Mouse (Mus musculus) lung, embryonic 16.5 days (tissue): ENCODE measurements at regions not wholly inside any gene's neighbourhood (a gene's known extent, or its start where the extent isn't known, plus 50 kb on each side); places are given as distances from the start of the nearest gene placed in this dataset.

Source experiments
- ATAC-seq: fragments of 200-750 bp; cut with Nextera tagmentation; 2 replicates; pipeline ENCODE4 v1.8.0; 2017; ENCODE audit warnings: low read depth, mild to moderate bottlenecking, moderate library complexity
- H3K27ac ChIP-seq: fragments of 300-500 bp; sonication (generic); 2 replicates; pipeline ENCODE4 v1.5.1; 2014; ENCODE audit warnings: mild to moderate bottlenecking, control low read depth, low read length
- H3K27me3 ChIP-seq: fragments of 300-500 bp; sonication (generic); 2 replicates; pipeline ENCODE4 v1.6.1; 2014; ENCODE audit warnings: low read depth, low read length, mixed read lengths; ENCODE audit not compliant: control insufficient read depth, insufficient read depth
- H3K36me3 ChIP-seq: fragments of 300-500 bp; sonication (generic); 2 replicates; pipeline ENCODE4 v1.6.1; 2014; ENCODE audit warnings: low read length; ENCODE audit not compliant: control insufficient read depth, insufficient read depth
- H3K4me1 ChIP-seq: fragments of 300-500 bp; sonication (generic); replicated peaks from 2 replicates; pipeline ENCODE4 v1.6.1; 2014; ENCODE audit warnings: low read length, mixed read lengths; ENCODE audit not compliant: control insufficient read depth, insufficient read depth
- H3K4me2 ChIP-seq: fragments of 300-500 bp; sonication (generic); 2 replicates; pipeline ENCODE4 v1.6.1; 2014; ENCODE audit warnings: low read depth, low read length, control low read depth
- H3K4me3 ChIP-seq: fragments of 300-500 bp; sonication (generic); 2 replicates; pipeline ENCODE4 v1.5.1; 2014; ENCODE audit warnings: mild to moderate bottlenecking, low read length, control low read depth
- H3K9ac ChIP-seq: fragments of 300-500 bp; sonication (generic); 2 replicates; pipeline ENCODE4 v1.6.1; 2014; ENCODE audit warnings: low read length, control low read depth
- H3K9me3 ChIP-seq: fragments of 300-500 bp; sonication (generic); 2 replicates; pipeline ENCODE4 v1.6.1; 2016; ENCODE audit warnings: low read length; ENCODE audit not compliant: control insufficient read depth
- WGBS: fragments of 180-500 bp; shearing (Covaris S2); extraction: QIAGEN DNeasy Blood & Tissue Kit; methylation state at CpG from one replicate; pipeline ENCODE4 v1.1.7; 2014; 5-methylcytosine and 5-hydroxymethylcytosine counted together

DNA sequence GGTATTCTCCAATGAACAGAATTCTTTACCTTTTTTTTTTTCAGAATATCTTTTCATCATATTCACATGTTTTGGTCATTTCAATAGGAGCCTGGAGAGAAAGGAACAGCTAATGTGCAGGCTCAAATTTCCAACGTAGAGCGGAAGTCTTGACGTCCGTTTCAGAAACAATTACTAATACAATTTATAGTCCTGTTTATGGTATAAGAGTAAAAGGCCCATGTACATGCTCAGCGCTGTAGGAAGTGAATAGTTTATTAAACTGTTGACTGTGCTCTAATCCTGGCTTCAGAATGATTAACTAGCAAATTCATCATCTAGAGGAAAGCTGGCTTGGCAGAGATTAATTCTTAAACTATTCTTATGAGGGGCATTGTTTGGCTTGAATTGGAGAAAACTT, 142.1 kb downstream of the Pik3r1 start:
- WGBS, result 56% methylated on average over 5 of the region's 5 CpGs

DNA sequence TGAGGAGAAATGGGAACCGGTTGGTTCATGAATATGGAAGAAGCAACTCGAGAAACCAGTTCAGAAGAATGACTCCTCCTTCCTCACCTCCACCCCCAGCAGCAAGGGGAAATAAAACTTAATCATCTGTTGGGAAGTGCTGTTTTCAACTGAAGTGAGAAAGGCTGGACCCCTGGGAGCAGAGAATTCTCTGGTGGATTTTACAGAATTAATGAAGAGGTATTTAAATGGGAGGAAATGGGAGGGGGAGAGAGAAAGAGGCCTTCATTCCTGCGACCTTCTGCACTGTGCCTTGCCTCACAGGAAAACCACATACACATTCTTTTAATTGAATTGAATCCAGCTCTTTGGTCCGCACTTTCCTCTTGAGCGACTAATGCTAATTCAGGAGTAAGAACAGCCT, 143.8 kb downstream of the Pik3r1 start:
- WGBS, result 35% methylated on average over 5 of the region's 5 CpGs
- Histone ChIP-seq H3K9me3 (no peaks in the 10 kb centered on the region), H3K27me3 (no peaks in the 10 kb centered on the region; the same call in 1 of the 2 replicates)

More for the DNA sequence above, 142.1 kb downstream of the Pik3r1 start:
- H3K4me2 ChIP-seq, result no peak overlapping the region
- no peaks in the 10 kb centered on the region for H3K9me3 ChIP-seq
- no peaks in the 10 kb centered on the region for H3K36me3 ChIP-seq
- ATAC-seq, result no peak
- H3K4me1 ChIP-seq, result no peaks in the 10 kb centered on the region
- H3K9ac ChIP-seq, result no peak overlapping the region
- no peak overlapping the region for H3K27ac ChIP-seq
- H3K4me3 ChIP-seq, result no peak overlapping the region
- H3K27me3 ChIP-seq, result no peaks in the 10 kb centered on the region; the same call in 1 of the 2 replicates

DNA sequence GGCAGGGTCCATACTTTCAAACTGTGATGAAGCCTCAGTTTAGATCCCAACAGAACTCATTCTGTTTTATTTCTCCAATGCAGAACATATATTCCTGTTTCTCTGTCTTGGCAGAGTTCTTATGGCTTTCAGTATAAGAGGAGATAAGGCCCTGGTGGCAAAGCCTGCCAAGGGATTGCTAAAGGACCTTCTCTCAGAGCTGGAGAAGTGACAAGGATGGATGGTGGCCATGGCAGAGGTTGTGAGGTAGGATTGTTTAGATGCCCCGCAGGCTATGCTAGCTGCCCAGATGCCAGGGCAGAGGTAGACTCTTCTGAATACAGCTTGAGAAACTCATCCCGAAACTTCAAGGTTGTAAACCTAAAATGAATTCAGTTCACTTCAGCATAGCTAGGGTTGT, 145.4 kb downstream of the Pik3r1 start:
- no peak for ATAC-seq
- no peak overlapping the region for H3K27ac ChIP-seq
- no peak overlapping the region for H3K4me3 ChIP-seq
- no peaks in the 10 kb centered on the region for H3K36me3 ChIP-seq
- H3K9me3 ChIP-seq, result no peaks in the 10 kb centered on the region
- H3K27me3 ChIP-seq, result no peaks in the 10 kb centered on the region; the same call in 1 of the 2 replicates
- H3K4me2 ChIP-seq, result no peak overlapping the region
- H3K4me1 ChIP-seq, result no peaks in the 10 kb centered on the region
- no peak overlapping the region for H3K9ac ChIP-seq
- WGBS, result 98% methylated on average over 2 of the region's 2 CpGs

More for the DNA sequence above, 143.8 kb downstream of the Pik3r1 start:
- Histone ChIP-seq H3K4me1 (no peaks in the 10 kb centered on the region), H3K4me3 (no peak overlapping the region), H3K4me2 (no peak overlapping the region), H3K36me3 (no peaks in the 10 kb centered on the region), H3K27ac (no peak overlapping the region), H3K9ac (no peak overlapping the region)
- no peak for ATAC-seq

DNA sequence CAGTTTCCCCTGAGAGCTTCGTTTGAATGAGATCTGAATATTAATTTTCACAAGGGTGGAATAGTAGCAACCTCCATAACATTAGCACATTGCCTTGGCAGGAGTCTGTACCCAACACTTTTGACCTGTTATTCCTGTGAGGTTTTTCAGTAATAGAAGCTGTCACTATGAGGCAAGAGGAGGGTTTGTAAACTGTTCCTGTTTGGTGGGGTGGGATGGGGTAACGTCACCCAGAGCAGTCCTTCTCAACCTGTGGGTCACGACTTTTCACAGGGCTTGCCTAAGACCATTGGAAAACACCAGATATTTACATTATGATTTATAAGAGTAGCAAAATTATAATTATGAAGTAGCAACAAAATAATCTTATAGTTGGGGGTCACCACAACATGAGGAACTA, 147.4 kb downstream of the Pik3r1 start:
- Histone ChIP-seq H3K4me1 (no peaks in the 10 kb centered on the region), H3K4me3 (no peak overlapping the region), H3K27ac (no peak overlapping the region), H3K36me3 (no peaks in the 10 kb centered on the region), H3K9me3 (no peaks in the 10 kb centered on the region), H3K27me3 (no peaks in the 10 kb centered on the region; the same call in 1 of the 2 replicates), H3K9ac (no peak overlapping the region), H3K4me2 (no peak overlapping the region)
- 70% methylated on average over 3 of the region's 3 CpGs for WGBS
- ATAC-seq, result no peak

DNA sequence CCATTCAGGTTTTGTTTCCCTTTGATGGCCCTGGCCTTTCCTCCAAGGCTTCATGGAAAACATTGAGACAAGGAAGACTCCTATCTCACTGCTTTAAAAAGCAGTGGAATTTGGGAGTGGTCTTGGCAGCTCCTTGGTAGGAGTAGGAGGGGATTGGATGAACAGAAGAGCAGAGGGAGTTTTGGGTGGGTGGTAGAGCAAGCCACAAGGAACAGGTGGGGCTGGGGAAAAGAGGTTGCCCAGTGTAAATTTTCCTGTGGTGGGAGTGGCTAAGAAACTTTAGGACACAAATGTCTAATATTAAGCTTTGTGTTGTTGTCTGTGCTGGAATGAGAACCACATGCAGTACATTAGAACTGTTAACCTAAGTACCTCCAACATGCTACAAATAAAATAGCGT, 148.9 kb downstream of the Pik3r1 start:
- H3K36me3 ChIP-seq, result no peaks in the 10 kb centered on the region
- H3K27me3 ChIP-seq, result no peaks in the 10 kb centered on the region; the same call in 1 of the 2 replicates
- no peaks in the 10 kb centered on the region for H3K4me1 ChIP-seq
- no peak overlapping the region for H3K4me3 ChIP-seq
- no peak overlapping the region for H3K4me2 ChIP-seq
- no peak for ATAC-seq
- no peak overlapping the region for H3K9ac ChIP-seq
- 81% methylated on average over 1 of the region's 1 CpGs for WGBS
- H3K9me3 ChIP-seq, result no peaks in the 10 kb centered on the region
- H3K27ac ChIP-seq, result no peak overlapping the region

DNA sequence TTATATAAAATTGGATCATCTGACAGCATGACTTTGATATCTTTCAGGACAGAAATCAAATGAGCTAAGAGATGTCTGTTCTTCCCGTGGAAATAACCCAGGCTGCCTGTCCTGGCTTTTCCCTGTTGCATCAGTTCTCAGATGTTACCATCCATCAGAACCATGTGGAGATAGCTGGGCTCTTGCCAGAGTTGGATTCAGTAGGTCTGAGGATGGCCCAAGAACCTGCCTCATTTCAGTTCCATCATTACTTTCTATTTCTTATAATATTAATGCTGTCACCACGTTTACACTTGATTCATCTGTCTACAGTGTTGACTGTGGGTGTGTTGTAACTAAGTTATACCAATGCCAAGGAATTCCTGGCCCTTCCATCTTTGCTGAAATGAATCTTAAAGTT, 155.2 kb downstream of the Pik3r1 start:
- Histone ChIP-seq H3K36me3 (no peaks in the 10 kb centered on the region), H3K27ac (no peak overlapping the region), H3K9ac (no peak overlapping the region), H3K4me1 (no peaks in the 10 kb centered on the region), H3K9me3 (no peaks in the 10 kb centered on the region), H3K4me3 (no peak overlapping the region), H3K4me2 (no peak overlapping the region), H3K27me3 (no peaks in the 10 kb centered on the region)
- no peak for ATAC-seq
- 68% methylated on average over 2 of the region's 2 CpGs for WGBS

DNA sequence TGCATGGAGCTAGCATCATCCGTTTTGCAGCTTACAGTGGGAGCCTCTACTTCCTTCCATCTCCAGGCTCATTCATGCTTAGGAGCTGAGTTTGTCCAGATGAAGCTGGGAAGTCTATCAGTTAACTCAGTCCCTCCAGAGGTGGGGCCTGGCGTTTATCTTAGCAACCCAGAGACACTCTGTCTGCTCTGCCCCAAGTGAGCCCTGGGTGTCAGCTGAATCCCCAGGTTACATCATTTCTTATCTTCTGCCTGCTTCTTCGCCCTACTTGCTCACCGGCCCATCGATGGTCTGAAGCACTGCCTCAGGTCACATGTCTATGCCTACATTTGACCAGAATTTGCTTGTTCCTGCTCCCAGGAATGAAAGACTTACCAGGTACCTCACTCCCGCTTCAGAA, 156.3 kb downstream of the Pik3r1 start:
- H3K9me3 ChIP-seq, result no peaks in the 10 kb centered on the region
- no peaks in the 10 kb centered on the region for H3K36me3 ChIP-seq
- H3K4me3 ChIP-seq, result no peak overlapping the region
- no peaks in the 10 kb centered on the region for H3K4me1 ChIP-seq
- no peak for ATAC-seq
- H3K27ac ChIP-seq, result no peak overlapping the region
- H3K9ac ChIP-seq, result no peak overlapping the region
- WGBS, result 81% methylated on average over 6 of the region's 6 CpGs
- no peak overlapping the region for H3K4me2 ChIP-seq
- no peaks in the 10 kb centered on the region for H3K27me3 ChIP-seq

DNA sequence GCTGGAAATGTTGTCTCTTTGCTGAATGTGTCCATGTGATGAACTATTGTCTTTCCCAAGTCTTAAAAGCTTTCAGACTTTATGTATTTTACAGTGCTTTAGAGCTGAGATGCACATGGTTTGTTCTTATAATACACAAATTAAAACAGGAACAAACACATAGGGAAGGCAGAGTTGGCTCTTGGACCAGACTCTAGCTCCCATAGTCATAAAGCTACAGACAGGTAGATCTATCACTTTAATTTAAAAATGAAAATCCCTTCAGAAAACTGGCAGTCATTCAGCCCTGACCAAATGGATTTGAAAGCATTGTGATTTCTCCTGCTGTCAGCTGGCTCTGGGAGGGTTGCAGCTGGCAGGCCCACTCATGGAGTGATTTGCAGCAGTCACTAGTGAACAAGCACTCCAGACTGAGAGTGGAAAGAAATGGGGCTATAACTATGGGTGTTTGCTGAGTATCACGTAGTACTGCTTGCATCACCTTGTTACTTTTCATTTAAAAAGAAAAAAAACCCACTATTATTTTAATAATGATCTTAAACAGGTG, 161.8 kb downstream of the Pik3r1 start:
- no peaks in the 10 kb centered on the region for H3K36me3 ChIP-seq
- no peaks in the 10 kb centered on the region for H3K9me3 ChIP-seq
- H3K4me1 ChIP-seq, result no peaks in the 10 kb centered on the region
- no peak overlapping the region for H3K27ac ChIP-seq
- ATAC-seq, result no peak
- 70% methylated on average over 1 of the region's 1 CpGs for WGBS
- H3K4me2 ChIP-seq, result no peak overlapping the region
- H3K4me3 ChIP-seq, result no peak overlapping the region
- no peak overlapping the region for H3K9ac ChIP-seq
- H3K27me3 ChIP-seq, result no peaks in the 10 kb centered on the region

DNA sequence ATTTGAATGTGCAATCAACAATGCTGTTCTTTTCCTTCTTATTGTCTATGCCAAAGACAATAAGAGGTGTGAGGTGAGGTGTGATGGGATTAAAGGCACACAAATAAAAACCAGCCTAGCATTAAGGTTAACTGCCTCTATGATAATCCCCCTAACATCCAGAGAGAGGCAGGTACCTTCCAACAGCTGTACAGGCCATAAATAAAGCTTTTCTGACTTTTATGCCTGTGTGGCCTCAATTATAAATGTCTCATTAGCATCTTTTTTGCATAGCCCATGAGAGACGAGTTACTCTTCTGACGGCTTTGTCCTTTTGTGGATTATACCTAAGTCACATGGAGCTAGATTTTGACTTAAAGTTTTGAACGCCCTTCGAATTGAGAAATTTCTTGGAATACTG, 162.3 kb downstream of the Pik3r1 start:
- no peaks in the 10 kb centered on the region for H3K36me3 ChIP-seq
- no peaks in the 10 kb centered on the region for H3K27me3 ChIP-seq
- WGBS, result 88% methylated on average over 4 of the region's 4 CpGs
- no peak for ATAC-seq
- H3K9me3 ChIP-seq, result no peaks in the 10 kb centered on the region
- no peak overlapping the region for H3K27ac ChIP-seq
- no peaks in the 10 kb centered on the region for H3K4me1 ChIP-seq
- no peak overlapping the region for H3K4me2 ChIP-seq
- H3K4me3 ChIP-seq, result no peak overlapping the region
- no peak overlapping the region for H3K9ac ChIP-seq

DNA sequence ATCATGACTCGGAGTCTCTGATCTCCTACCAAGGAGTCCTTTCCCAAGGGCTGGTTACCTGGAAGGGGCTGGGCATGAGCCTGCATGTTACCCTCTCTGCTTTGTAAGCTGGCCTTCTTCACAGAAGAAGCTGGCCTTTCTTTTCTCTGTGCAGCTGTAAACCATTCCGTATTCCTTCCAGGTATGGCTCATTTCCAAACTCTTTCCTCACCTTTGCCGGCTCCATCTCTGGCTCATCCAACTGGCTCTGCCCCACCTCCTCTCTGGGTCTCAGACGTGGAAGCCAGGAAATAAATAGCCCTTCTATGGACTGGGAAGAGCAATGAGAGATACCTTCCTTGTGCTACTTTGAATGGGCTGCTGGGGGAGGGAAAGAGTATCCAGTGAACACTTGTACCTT, 163.0 kb downstream of the Pik3r1 start:
- H3K4me2 ChIP-seq, result no peak overlapping the region
- no peaks in the 10 kb centered on the region for H3K36me3 ChIP-seq
- no peak overlapping the region for H3K27ac ChIP-seq
- WGBS, result 65% methylated on average over 4 of the region's 4 CpGs
- no peaks in the 10 kb centered on the region for H3K4me1 ChIP-seq
- no peaks in the 10 kb centered on the region for H3K9me3 ChIP-seq
- no peak for ATAC-seq
- no peaks in the 10 kb centered on the region for H3K27me3 ChIP-seq
- H3K9ac ChIP-seq, result no peak overlapping the region
- H3K4me3 ChIP-seq, result no peak overlapping the region
